Mouse (Mus musculus): ENCODE results near the gene Fmnl1.
"Not testable (repeated sequence)": the region's sequence is repeated elsewhere in the genome, so short reads cannot be mapped to it uniquely, and the experiment has no call there.

The Fmnl1 gene

DNA sequence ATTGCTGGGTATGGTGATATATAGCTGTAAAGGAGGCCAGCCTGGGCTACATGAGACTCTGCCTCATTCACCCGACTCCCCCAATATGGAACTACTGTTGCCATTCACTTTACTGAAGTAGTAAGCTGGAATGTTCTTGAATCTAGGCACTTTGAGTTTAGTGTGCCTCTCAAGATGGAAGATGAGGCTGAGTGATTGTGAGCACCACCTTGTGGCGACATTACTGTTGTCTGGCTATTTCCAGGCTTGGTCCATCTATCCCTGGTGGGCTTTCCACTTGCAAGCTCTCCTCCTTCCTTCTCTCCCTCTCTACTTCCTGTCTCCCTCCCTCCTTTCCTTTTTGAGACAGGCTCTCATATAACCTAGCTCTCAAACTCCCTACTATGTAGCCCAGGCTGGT, 14.0 kb downstream of the Fmnl1 start:
- DNase-seq (ENCODE audit: low spot score in 2 of 2) = no peak

DNA sequence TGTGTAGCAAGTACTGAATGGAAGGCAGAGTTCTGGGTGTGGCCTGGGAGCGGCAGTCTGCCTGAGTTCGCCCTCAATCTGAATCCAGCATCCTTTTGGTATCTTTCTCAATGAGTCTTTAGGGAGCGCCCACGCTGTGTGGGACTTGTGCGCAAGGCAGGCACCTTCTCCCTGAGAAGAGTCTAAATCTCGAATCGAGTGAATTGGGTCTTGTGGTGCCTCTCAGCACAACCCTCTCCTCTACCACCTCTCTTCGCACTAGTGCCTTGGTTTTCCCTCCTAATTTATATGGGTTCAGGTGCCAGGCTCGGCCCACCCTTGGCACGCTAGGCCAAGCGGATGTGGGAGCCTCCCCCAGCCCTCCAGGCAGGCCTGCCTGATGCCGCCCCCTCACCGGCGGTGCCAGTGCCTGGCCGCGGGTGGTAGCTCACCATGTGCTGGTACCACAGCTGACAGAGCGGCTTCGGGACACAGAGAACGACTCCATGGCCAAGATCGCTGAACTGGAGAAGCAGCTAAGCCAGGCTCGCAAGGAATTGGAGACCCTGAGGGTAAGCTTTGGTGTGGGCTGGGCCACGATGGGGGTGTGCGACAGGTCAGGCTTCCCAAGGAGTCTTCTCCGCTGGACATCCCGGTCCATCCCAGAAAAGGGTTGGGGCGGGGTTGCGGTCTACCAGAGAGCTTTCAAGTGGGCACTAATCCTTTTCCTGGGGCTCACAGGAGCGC, 21.5 kb downstream of the Fmnl1 start:
- DNase-seq (ENCODE audit: low spot score in 2 of 2) = no peak

DNA sequence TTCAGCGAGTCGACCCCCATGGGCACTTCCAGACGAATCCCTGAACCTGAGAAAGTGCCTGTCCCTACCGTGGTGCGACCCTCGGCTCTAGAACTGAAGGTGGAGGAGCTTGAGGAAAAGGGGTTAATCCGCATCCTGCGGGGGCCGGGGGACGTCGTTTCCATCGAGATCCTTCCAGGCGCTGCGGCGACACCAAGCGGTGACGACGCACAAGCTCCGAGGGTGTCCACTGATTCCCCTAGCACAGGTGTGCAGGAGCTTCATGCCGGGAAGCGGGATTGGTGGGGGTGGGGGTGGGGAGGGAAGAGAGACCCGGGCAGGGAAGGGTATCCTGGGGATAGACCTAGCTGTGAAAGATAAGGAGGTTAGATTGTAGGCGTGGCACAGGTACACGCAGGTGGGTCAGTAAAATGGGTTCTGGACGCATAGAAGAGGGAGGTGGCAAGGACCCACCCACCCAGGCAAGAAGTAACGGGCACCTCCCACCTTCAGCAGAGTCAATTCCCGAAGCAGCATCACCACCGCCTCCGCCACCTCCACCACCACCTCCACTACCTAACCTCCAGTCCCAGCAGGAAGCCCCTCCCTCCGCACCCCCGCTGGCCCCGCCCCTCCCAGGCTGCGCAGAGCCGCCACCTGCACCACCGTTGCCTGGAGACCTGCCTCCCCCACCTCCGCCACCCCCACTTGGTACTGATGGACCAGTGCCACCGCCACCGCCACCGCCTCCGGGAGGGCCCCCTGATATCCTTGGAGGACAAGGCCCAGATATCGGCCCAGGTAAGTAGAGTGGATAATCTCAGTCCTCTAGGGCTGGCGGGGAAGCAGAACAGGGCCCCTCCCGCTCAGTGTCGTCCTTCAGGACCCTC, 22.3 kb downstream of the Fmnl1 start:
- no peak for DNase-seq (ENCODE audit: low spot score in 2 of 2)

DNA sequence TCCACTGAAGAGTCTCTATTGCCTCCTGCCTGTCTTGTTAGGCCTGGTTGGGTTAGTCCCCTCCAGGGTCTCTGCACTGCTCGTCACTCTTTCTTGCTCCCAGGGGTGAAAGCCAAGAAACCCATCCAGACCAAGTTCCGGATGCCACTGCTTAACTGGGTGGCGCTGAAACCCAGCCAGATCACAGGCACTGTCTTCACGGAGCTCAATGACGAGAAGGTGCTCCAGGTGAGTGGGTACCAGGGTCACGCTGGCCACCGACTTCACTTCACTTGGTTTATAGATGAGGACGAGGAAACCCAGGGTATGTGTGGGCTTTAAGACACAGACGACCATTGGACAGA, 22.9 kb downstream of the Fmnl1 start:
- DNase-seq (ENCODE audit: low spot score in 2 of 2) = no peak

DNA sequence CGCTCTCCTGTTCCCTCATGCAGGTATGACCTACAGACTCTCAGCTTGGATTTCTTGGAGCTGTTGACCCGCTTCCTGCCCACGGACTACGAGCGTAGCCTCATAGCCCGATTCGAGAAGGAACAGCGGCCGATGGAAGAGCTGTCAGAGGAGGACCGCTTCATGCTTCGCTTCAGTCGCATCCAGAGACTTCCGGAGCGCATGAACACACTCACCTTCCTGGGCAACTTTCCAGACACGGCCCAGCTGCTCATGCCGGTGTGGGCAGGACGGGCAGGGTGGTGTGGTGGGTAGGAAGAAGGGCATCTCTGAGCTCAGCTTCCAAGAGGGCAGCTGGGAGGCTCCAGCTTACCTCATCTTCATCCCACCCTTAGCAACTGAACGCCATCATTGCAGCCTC, 24.3 kb downstream of the Fmnl1 start:
- no peak for DNase-seq (ENCODE audit: low spot score in 2 of 2)

DNA sequence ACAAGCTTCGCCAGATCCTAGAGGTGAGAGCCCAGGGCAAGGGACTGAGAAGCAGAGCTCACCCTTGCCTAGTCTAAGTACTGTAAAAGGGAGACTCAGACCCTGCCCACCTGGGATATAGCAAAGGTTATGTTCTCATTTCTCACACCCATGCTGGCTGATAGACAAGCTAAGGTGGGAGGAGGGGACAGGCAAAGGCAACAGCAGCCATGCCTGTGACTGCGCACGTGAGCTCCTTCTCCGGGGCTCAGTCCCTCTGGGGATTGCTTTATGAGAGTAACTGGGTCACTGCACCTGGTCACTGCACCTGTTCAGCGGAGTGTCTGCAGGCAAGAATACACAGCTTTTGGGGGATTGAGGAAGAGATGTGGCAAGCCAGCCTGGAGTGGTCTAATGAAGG, 24.7 kb downstream of the Fmnl1 start:
- no peak for DNase-seq (ENCODE audit: low spot score in 2 of 2)

DNA sequence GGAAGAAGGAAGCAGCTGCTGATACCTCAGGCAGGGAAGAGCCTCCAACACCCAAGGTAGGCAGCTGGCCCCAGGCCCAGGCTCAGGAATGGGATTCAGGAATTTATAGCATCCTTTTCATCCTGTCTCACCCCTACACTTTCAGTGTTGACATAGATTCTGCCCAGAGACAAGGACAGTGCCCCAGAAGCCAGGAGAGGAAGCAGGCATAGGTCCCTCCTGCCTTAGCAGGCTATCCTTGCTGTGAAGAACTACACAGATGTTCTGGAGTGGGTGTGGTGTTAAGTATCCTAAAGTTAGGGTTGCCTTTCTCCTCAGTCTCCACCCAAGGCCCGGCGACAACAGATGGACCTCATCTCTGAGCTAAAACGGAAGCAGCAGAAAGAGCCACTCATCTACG, 26.4 kb downstream of the Fmnl1 start:
- no peak for DNase-seq (ENCODE audit: low spot score in 2 of 2)

DNA sequence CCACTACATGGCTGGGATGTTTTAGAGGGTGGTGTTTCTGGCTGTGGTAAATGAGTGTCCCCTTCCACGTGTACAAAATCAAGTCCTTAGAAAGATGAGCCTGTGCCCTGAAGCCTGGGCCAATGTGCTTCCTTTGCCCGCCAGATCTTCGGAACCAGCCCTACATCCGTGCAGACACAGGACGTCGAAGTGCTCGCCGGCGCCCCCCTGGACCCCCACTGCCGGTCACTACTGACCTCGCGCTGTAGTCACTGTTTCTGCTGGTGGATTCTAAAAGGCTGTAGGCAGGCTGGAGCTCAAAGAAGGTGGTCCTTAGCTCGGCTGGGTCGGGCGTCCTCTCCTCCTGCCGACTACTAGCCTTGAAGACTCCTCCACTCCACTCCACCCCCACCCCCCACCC, 27.4 kb downstream of the Fmnl1 start:
- DNase-seq (ENCODE audit: low spot score in 2 of 2) = no peak

DNA sequence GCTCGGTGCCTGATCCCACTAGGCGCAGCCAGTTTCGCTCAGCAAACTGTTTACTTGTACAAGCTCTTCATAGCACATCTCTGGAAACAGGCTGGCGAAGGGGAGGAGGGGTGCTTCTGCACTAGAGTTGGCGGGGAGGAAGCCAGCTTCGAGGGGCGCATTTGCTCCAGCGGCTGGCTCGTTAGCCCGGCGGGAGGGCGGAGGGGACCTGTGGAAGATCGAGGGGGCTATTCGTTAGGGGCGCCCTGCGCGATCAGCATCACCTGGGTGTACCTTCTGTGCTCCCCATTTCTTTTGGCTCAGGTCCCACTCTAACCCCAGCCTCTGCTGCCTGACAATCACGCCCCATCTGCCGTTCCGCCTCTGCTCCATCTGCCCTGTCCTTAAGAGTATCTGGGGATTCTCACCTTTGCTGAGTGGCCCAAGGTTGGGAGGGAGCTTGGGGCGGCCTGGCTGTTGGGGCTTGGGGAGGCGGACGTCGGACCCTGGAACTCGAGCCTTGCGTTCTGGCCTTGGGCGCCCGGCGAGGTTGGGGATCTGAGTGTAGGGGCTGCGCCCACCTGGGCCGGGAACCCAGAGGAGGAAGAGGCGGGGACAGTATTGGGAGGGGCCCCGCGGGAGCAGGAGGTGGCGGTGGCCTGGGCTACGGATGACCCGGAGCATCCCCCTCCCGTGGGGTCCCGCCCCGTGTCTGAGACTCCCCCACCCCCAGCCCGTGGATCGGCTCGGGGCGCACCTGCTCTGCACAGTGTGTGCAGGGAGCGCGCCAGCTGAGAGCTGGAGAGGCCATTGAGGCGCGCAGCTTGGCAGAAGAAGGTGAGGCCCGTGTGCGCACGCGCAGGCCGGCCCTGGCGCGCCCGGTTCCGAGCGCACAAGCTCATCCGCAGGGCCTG, 28.2 kb downstream of the Fmnl1 start:
- no peak for DNase-seq (ENCODE audit: low spot score in 2 of 2)

DNA sequence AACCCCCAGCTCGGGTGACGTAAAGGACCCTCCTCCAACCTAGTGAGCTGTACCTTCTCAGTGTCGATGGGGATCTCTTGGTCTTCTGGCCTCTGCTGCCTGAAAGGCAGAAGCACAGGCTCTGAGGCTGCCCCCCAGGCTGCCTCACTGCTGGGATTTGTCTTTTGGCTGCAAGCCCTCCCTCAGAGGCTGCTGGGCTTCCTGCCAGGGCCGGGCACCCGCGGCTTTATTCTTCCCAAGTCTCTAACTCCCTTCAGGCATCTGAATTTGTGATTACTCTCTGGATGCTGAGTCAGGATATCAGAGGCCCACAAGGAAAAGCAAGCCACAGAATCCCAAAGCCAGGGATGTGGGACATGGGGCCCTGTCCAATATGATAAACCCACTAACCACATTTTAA, 30.8 kb downstream of the Fmnl1 start:
- peak in 1 of 2 experiments; percentile 62 for DNase-seq (ENCODE audit: low spot score in 2 of 2)

DNA sequence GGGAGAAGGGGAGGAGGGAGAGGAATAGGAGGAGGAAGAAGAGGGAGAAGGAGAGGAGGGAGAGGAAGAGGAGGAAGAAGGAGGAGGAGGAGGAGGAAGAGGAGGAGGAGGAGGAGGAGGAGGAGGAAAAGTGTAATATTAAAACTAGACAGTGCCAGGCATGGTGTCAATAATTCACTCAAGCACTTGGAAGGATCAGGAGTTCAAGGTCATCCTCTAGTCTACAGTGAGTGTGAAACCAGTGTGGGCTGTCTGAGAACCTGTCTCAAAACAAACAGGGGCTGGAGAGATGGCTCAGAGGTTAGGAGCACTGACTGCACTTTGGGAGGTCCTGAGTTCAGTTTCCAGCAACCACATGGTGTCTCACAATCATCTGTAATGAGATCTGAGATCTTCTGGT, 31.5 kb downstream of the Fmnl1 start:
- DNase-seq (ENCODE audit: low spot score in 2 of 2) = no peak

DNA sequence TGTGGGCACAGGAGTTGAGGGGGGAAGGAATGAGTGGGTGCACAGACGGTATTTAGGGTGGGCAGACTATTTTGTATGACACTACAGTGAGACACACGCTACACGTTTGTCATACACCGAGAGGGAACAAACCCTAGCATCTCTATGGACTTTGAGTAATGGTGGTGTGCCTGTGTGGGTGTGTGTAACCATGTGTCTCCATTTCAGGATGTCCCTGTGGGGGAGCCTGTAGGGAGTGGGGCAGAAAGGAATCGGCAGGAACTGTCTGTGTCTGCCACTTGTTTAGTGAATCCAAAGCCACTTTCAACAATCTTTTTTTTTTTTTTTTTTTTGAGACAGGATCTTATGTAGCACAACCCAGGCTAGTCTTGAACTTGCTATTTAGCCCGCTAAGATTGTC, 35.3 kb downstream of the Fmnl1 start:
- DNase-seq (ENCODE audit: low spot score in 2 of 2) = no peak

DNA sequence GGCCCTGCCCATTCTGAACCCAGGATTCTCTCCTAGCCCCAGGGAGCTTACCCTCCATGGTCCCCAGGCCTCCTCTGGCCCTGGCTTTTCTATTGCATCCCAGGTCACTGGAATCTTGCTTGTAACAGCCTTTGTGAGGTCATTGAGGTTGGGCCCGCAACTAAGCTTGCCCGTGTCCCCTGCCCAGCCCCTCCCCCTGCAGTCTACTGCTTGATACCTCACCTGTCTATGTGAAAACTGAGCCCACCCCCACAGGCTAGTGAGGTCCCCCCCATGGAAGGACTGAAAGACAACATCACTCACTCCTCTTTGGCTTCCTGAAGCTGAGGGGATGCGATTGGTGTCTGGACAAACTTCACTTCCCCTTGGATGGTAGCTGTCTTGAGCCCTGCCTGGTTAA, 37.6 kb downstream of the Fmnl1 start, which contains the start of gene 1700023F06Rik:
Gene 1700023F06Rik (minus strand): TSS at position 101 of the 400 bp plus-strand sequence.
- DNase-seq (ENCODE audit: low spot score in 2 of 2) = no peak

DNA sequence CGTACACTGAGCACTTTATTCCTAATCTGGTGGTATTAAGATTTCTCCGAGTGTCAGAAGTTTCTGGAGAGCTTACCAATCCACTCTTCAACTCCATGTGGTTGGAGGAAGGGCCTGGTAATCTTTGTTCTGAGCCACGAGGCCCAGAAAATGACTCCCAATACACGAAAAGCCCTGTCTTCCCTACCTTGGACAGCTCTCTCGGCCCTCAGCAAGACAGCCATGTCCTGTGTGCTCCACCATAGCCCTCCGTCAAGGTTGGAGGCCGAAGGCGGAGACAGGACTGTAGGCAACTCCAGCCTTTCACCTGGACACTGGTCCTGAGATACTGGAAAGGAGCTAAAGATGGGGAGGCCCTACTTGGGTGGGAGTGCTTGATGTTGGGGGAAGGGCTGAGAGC, 39.4 kb downstream of the Fmnl1 start:
- no peak for DNase-seq (ENCODE audit: low spot score in 2 of 2)

DNA sequence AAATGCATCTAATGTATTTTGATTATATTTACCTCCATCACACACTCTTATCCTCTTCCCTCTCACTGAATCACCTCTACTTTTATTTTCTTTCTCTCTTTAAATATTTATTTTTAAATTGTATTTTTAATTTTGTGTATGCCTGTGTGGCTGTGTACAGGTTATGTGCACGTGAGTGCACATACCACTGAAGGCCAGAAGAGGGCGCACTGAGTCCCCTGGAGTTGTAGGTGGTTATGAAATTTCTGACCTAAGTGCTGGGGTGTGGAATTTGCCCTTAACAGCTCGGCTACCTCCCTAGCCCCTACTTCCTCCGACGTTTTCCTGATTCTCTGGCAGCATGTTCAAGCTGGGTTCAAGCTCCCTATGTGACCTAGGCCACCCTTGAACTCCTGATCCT, 42.8 kb downstream of the Fmnl1 start:
- no peak for DNase-seq (ENCODE audit: low spot score in 2 of 2)

DNA sequence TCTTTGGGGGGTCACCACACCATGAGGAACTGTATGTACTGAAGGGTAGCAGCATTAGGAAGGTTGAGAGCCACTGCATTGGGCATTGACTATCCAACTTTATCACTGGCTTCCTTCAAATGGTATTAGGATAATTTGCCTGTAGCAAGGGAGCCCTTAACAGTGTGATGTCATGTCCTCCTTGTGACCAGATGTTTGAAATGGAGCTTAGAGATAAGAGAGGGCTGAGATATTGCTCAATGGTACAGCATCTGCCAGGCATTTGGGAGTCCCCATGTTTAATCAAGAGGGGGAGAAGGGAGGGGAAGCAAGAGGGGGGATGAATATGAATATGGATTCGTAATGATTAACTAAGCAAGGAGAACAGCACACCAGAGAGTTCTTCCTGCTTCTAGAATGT, 44.4 kb downstream of the Fmnl1 start:
- no peak for DNase-seq (ENCODE audit: low spot score in 2 of 2)

DNA sequence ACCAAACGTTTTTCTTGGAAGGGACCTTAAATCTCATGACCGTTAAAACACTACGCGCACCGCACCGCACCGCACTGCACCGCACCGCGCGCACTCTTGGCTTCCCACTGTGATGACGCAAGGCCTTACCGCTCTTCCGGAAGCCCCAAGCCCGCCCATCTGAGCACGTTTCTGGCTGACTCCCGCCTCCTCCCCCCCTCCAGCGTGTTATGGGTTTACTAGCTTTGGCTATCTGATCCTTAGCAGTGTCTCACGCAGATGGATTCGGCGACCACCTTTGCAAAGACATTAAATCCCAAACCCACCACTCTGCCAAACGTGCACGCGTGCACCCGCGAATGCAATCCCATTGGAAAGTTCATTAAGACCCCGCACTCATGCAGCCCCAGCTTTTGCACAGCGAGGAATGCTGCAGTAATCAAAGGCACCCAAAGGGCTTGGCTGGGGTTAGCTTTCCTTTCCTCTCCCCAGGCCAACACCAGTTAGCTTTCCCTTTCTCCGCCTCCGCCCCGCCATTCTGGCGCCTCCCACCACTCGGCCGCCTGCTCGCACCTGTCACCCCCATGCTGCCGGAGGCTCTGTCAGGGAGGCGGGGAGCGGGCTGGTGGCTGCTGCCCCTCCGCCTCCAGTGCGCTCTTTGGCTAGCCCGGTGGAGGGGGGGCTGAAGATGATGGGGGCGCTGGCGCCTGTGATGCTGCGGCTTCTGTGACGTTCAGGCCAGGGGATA, 47.0 kb downstream of the Fmnl1 start, which contains the start of gene Spata32:
Gene Spata32 (minus strand): TSS at position 643 of the 727 bp plus-strand sequence.
- peak in 1 of 2 experiments; percentile 46 for DNase-seq (ENCODE audit: low spot score in 2 of 2)

DNA sequence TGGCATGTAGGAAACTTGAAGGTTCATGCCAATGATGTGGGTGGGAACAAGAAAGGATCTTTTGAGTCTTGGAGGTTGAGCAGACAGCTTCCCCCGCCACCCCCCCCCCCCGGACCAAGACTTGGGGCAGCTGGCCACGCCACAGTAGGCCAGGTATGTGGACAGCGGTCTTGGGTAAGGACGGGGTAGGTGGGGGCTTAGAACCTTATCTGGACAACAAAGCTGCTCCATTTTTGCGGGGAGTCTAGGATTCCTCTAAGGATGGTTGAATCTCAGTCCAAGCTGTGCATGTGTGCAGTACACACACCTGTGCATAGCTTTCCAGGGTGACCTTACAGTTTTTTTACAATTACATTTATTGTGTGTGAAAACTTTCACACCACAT, 47.6 kb downstream of the Fmnl1 start:
- DNase-seq (ENCODE audit: low spot score in 2 of 2) = no peak

DNA sequence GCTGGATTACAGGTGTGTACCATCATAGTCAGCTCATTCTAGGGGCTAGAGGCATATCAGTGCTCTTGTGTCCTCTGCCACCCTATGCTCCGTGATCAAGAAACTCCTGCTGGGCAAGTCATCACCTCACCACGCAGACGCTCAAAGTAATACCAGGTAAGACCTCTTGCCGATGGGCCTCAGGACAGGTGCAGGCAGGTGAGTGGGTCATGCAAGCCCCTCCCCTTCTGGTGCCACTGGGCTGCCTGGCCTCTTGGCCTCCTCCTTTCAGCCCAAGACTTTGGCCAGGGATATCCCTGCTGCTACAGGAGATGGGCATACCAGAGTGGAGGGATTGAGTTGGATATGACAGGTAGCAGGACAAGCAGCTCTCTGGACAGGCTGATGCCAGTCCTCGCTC, 48.4 kb downstream of the Fmnl1 start:
- no peak for DNase-seq (ENCODE audit: low spot score in 2 of 2)

DNA sequence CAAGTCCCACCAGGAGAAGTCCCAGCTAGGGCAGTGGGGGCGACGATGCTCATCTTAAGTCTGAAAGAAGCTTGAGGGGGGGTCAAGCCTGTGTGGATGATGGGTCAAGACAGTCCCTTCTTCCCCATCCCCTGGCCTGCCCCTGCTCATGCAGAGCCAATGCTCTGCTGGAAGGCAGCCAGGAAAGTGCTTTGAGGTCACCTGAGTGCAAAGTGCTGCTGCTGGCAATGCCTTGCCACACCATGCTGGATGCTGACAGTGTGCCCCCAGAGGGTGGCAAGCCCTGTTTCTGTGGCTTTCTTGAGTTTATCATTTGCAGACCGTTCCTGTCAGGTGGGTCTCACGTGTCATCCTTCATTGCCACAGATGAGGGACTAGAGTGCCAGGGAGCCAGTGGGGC, 49.1 kb downstream of the Fmnl1 start:
- no peak for DNase-seq (ENCODE audit: low spot score in 2 of 2)

DNA sequence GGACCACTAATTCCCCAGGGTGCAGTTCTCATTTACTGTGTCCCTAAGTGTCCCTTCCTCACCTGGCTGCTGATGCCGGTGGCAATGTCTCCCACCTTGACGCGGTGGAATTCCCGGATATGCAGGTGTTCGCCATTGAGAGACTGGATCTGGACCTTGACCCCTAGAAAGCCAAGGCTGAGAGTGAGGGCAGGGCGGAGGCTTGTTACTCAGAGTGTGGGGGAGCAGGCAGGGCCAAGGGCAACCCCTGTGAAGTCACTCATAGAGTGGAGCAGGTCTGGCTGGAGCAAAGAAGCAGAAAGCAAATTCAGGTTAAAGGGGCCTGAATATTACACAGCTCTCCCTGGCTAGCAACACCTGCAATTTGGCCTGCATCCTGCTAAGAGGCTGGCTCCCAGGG, 50.5 kb downstream of the Fmnl1 start:
- no peak for DNase-seq (ENCODE audit: low spot score in 2 of 2)

DNA sequence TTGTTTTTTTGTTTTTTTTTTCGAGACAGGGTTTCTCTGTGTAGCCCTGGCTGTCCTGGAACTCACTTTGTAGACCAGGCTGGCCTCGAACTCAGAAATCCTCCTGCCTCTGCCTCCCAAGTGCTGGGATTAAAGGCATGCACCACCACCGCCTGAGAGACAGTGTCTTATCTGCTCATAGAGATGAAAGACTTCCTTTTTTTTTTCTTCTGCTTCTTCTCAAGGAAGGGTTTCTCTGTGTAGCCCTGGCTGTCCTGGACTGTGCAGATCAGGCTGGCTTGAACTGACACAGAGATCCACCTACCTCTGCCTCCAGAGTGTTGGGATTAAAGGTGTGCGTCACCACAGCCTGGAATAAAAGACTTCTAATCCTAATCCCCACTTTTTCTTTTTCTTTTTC, 51.8 kb downstream of the Fmnl1 start:
- not testable (repeated sequence) for DNase-seq (ENCODE audit: low spot score in 2 of 2)
